25 mouse cellular contexts compared by ENCODE assay signal in genomic region chr7:73402106-73402505, GRCm38 (mm10). TPM values are rescaled to one million over a fixed set of nuclear protein-coding genes. Genes with fewer than 3 reads are reported as not detected.
A peak's percentile ranks its signal among the peaks of the same experiment; 100 is the strongest.
DNase-seq lines count a peak whose midpoint lies in the region; ATAC-seq lines count a peak whose summit lies in the region.
"Had no signal": no experiment of that assay in that cellular context is flagged by ENCODE, and none has a peak within 500 bp of the region (broad histone marks: within the 10 kb centered on the region; RNA-seq: fewer than 3 reads in every experiment).

No protein-coding gene starts in this region.

- no peak overlapping the region for H3K4me2 ChIP-seq in forebrain, embryonic 14.5 days (ENCODE audit: low read length)
- no peak overlapping the region for H3K4me2 ChIP-seq in forebrain, embryonic 12.5 days
- no peak overlapping the region for H3K4me2 ChIP-seq in midbrain, embryonic 14.5 days (ENCODE audit: low read length)
- H3K4me2 ChIP-seq in neural tube, embryonic 13.5 days = no peak overlapping the region
- no peak overlapping the region for H3K4me2 ChIP-seq in neural tube, embryonic 15.5 days
- H3K4me2 ChIP-seq: embryonic facial prominence, embryonic 12.5 days; embryonic facial prominence, embryonic 15.5 days; forebrain, embryonic 15.5 days; heart, embryonic 11.5 days; hindbrain, embryonic 13.5 days had no signal

- H3K4me3 ChIP-seq in forebrain, embryonic 14.5 days (ENCODE audit: low read depth, low read length) = no peak overlapping the region
- H3K4me3 ChIP-seq in forebrain, embryonic 12.5 days (replicated peaks) = no peak overlapping the region
- no peak overlapping the region for H3K4me3 ChIP-seq in midbrain, embryonic 10.5 days
- H3K4me3 ChIP-seq in midbrain, embryonic 14.5 days (replicated peaks; ENCODE audit: low read depth, low read length) = no peak overlapping the region
- no peak overlapping the region for H3K4me3 ChIP-seq in neural tube, embryonic 13.5 days
- H3K4me3 ChIP-seq in neural tube, embryonic 15.5 days (replicated peaks) = no peak overlapping the region
- H3K4me3 ChIP-seq: embryonic facial prominence, embryonic 12.5 days; embryonic facial prominence, embryonic 15.5 days; forebrain, embryonic 15.5 days; hindbrain, embryonic 13.5 days had no signal

- H3K27me3 ChIP-seq in forebrain, embryonic 14.5 days (replicated peaks; ENCODE audit: control insufficient read depth, insufficient read depth, low read length) = no peaks in the 10 kb centered on the region
- H3K27me3 ChIP-seq in forebrain, embryonic 12.5 days = no peaks in the 10 kb centered on the region
- no peaks in the 10 kb centered on the region for H3K27me3 ChIP-seq in midbrain, embryonic 10.5 days (ENCODE audit: low read depth, poor library complexity, severe bottlenecking)
- H3K27me3 ChIP-seq in midbrain, embryonic 14.5 days (ENCODE audit: control insufficient read depth, insufficient read depth, low read length) = no peaks in the 10 kb centered on the region
- no peaks in the 10 kb centered on the region for H3K27me3 ChIP-seq in neural tube, embryonic 13.5 days
- H3K27me3 ChIP-seq in neural tube, embryonic 15.5 days (replicated peaks) = no peaks in the 10 kb centered on the region
- H3K27me3 ChIP-seq: embryonic facial prominence, embryonic 12.5 days; embryonic facial prominence, embryonic 15.5 days; forebrain, embryonic 15.5 days; hindbrain, embryonic 13.5 days had no signal

- no peak overlapping the region for H3K27ac ChIP-seq in forebrain, embryonic 14.5 days (ENCODE audit: low read depth, low read length)
- H3K27ac ChIP-seq in forebrain, embryonic 12.5 days = no peak overlapping the region
- peak overlapping the region; percentile 35; the same call in 1 of the 2 replicates for H3K27ac ChIP-seq in midbrain, embryonic 10.5 days (replicated peaks)
- H3K27ac ChIP-seq in midbrain, embryonic 14.5 days (replicated peaks; ENCODE audit: low read depth, low read length) = no peak overlapping the region
- H3K27ac ChIP-seq in neural tube, embryonic 13.5 days (replicated peaks) = peak overlapping the region; percentile 64; the same call in 1 of the 2 replicates
- no peak overlapping the region for H3K27ac ChIP-seq in neural tube, embryonic 15.5 days (replicated peaks)
- H3K27ac ChIP-seq: embryonic facial prominence, embryonic 12.5 days; embryonic facial prominence, embryonic 15.5 days had no signal

- ATAC-seq in forebrain, embryonic 14.5 days = 0 out of 2 replicates have a peak, but pooled peaks have one; percentile 13
- ATAC-seq in forebrain, embryonic 12.5 days (ENCODE audit: low FRiP score) = no peak
- ATAC-seq in midbrain, embryonic 14.5 days (ENCODE audit: low FRiP score, low TSS enrichment) = no peak
- no peak for ATAC-seq in neural tube, embryonic 13.5 days (ENCODE audit: low read depth)
- no peak for ATAC-seq in neural tube, embryonic 15.5 days (ENCODE audit: low FRiP score)
- ATAC-seq: activated CD4-positive, CD25-positive, alpha-beta regulatory T cell, adult 4 months; CD4-positive, CD25-positive, alpha-beta regulatory T cell, adult 4 months; forebrain, embryonic 15.5 days; hindbrain, embryonic 16.5 days; inflammation-experienced regulatory T-cells, adult 6 months; intestine, embryonic 16.5 days had no signal

- 5% methylated on average over 2 of the region's 2 CpGs for WGBS in forebrain, embryonic 14.5 days
- WGBS in forebrain, embryonic 12.5 days = 24% methylated on average over 2 of the region's 2 CpGs
- WGBS in midbrain, embryonic 10.5 days = 55% methylated on average over 2 of the region's 2 CpGs
- whole genome bisulfite sequencing in midbrain, embryonic 14.5 days = 29% methylated on average over 2 of the region's 2 CpGs
- 15% methylated on average over 2 of the region's 2 CpGs for WGBS in neural tube, embryonic 13.5 days
- 17% methylated on average over 2 of the region's 2 CpGs for WGBS in neural tube, embryonic 15.5 days

- peak; percentile 82 for DNase-seq in forebrain, embryonic 14.5 days (ENCODE audit: low spot score)
- no peak for DNase-seq in midbrain, embryonic 10.5 days (ENCODE audit: low spot score)
- DNase-seq in midbrain, embryonic 14.5 days = no peak
- no peak for DNase-seq in right cerebral cortex, adult 18-20 months
- DNase-seq: adrenal gland, postnatal 10 days; adrenal gland, postnatal 36 days; cerebellum, adult 11 months; cerebellum, adult 2 months; cerebellum, adult 9-11 months; gastrocnemius, postnatal 10 days; gastrocnemius, postnatal 36 days; heart, adult 11 months had no signal

- peaks cover 31% of the 10 kb centered on the region for H3K4me1 ChIP-seq in forebrain, embryonic 14.5 days (ENCODE audit: control insufficient read depth, insufficient read depth, low read length)
- peaks cover 65% of the 10 kb centered on the region for H3K4me1 ChIP-seq in forebrain, embryonic 12.5 days
- peaks cover 80% of the 10 kb centered on the region for H3K4me1 ChIP-seq in midbrain, embryonic 10.5 days
- peaks cover 49% of the 10 kb centered on the region for H3K4me1 ChIP-seq in midbrain, embryonic 14.5 days (ENCODE audit: control insufficient read depth, insufficient read depth, low read length)
- H3K4me1 ChIP-seq in neural tube, embryonic 13.5 days (replicated peaks) = peaks cover 70% of the 10 kb centered on the region
- peaks cover 70% of the 10 kb centered on the region for H3K4me1 ChIP-seq in neural tube, embryonic 15.5 days

- H3K9ac ChIP-seq in forebrain, embryonic 14.5 days (ENCODE audit: low read length) = no peak overlapping the region
- H3K9ac ChIP-seq in forebrain, embryonic 12.5 days = no peak overlapping the region
- H3K9ac ChIP-seq in midbrain, embryonic 14.5 days (replicated peaks; ENCODE audit: low read length) = no peak overlapping the region
- no peak overlapping the region for H3K9ac ChIP-seq in neural tube, embryonic 13.5 days
- H3K9ac ChIP-seq in neural tube, embryonic 15.5 days (replicated peaks) = no peak overlapping the region
- H3K9ac ChIP-seq: embryonic facial prominence, embryonic 12.5 days; embryonic facial prominence, embryonic 15.5 days; forebrain, embryonic 15.5 days had no signal

- peaks cover 25% of the 10 kb centered on the region; the same call in 1 of the 2 replicates for H3K36me3 ChIP-seq in forebrain, embryonic 14.5 days (ENCODE audit: control insufficient read depth, insufficient read depth, low read length)
- peaks cover 39% of the 10 kb centered on the region for H3K36me3 ChIP-seq in forebrain, embryonic 12.5 days (replicated peaks)
- H3K36me3 ChIP-seq in midbrain, embryonic 10.5 days = peaks cover 89% of the 10 kb centered on the region
- H3K36me3 ChIP-seq in midbrain, embryonic 14.5 days (ENCODE audit: control insufficient read depth, insufficient read depth, low read length) = peaks cover 19% of the 10 kb centered on the region
- peaks cover 29% of the 10 kb centered on the region for H3K36me3 ChIP-seq in neural tube, embryonic 13.5 days
- H3K36me3 ChIP-seq in neural tube, embryonic 15.5 days = no peaks in the 10 kb centered on the region; the same call in 1 of the 2 replicates

- H3K9me3 ChIP-seq in forebrain, embryonic 14.5 days (replicated peaks; ENCODE audit: control insufficient read depth, low read length) = no peaks in the 10 kb centered on the region
- no peaks in the 10 kb centered on the region for H3K9me3 ChIP-seq in forebrain, embryonic 12.5 days
- no peaks in the 10 kb centered on the region for H3K9me3 ChIP-seq in midbrain, embryonic 10.5 days (replicated peaks)
- no peaks in the 10 kb centered on the region for H3K9me3 ChIP-seq in midbrain, embryonic 14.5 days (ENCODE audit: control insufficient read depth, low read length)
- no peaks in the 10 kb centered on the region for H3K9me3 ChIP-seq in neural tube, embryonic 13.5 days
- no peaks in the 10 kb centered on the region for H3K9me3 ChIP-seq in neural tube, embryonic 15.5 days (replicated peaks)
- H3K9me3 ChIP-seq: embryonic facial prominence, embryonic 12.5 days; embryonic facial prominence, embryonic 15.5 days; forebrain, embryonic 15.5 days had no signal

RNA-seq across cellular contexts. Expression of gene Rgma, which starts 26.8 kb away (rescaled TPM):
- polyA plus RNA-seq in forebrain, embryonic 14.5 days (2014; fragmentation: Nextera tagmentation; extraction: Ambion mirVana) = 20.6 and 23.6 TPM in 2 replicates
- 37.3 and 42.3 TPM in 2 replicates for polyA plus RNA-seq in forebrain, embryonic 12.5 days (2016; fragmentation: Nextera tagmentation; extraction: Ambion mirVana)
- 51.2 and 65.4 TPM in 2 replicates for polyA plus RNA-seq in midbrain, embryonic 10.5 days (2016; fragmentation: Nextera tagmentation; extraction: Ambion mirVana)
- 46.4 and 59.4 TPM in 2 replicates for polyA plus RNA-seq in midbrain, embryonic 14.5 days (2014; fragmentation: Nextera tagmentation; extraction: Ambion mirVana)
- polyA plus RNA-seq in neural tube, embryonic 13.5 days (2015; fragmentation: Nextera tagmentation; extraction: Ambion mirVana) = 41.4 and 49.6 TPM in 2 replicates
- 32.3 and 32.7 TPM in 2 replicates for polyA plus RNA-seq in neural tube, embryonic 15.5 days (2015; fragmentation: Nextera tagmentation; extraction: Ambion mirVana)
- polyA plus RNA-seq: activated CD4-positive, CD25-positive, alpha-beta regulatory T cell, adult 4 months; CD4-positive, CD25-positive, alpha-beta regulatory T cell, adult 4 months; inflammation-experienced regulatory T-cells, adult 6 months had no signal

Comparison
In these comparisons a context has a peak if more than half of its experiments do, and no peak if none do; other contexts are left out.
1. H3K27ac ChIP-seq: peak in midbrain, embryonic 10.5 days (single experiment) and neural tube, embryonic 13.5 days (single experiment); none in forebrain, embryonic 14.5 days (single experiment), forebrain, embryonic 12.5 days (single experiment), midbrain, embryonic 14.5 days (single experiment) and neural tube, embryonic 15.5 days (single experiment).